Mouse (Mus musculus) urinary bladder, postnatal 4 days (tissue): ENCODE results near the gene Cwc25.
"Not testable (repeated sequence)": the region's sequence is repeated elsewhere in the genome, so short reads cannot be mapped to it uniquely, and the experiment has no call there.

Source experiments
- DNase-seq, 2 experiments: peaks; one replicate each; pipeline ENCODE4 v3.0.0; 2021 to 2022; ENCODE audit warnings: low spot score in 2 of 2

Cwc25 gene

DNA sequence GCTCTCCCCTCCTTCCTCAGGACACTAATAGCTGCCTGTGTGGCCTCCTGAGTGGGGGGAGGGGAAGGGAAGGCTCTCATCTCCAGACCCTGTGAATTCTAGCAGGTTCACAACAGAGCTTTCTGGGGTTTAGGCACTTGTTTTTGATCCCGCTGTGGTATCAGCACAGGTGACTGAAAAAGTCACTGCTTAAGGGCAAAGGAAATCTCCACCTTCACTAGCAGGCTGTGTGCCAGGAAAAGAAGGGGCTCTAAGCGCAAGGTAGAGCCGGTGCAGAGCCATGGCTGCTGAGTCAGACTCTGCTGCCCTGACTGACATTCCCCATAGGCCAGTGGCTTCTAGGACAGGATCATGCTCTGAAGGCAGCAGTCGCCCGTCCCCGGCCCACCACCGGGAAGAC is 37.6 kb downstream of the Cwc25 start:
- no peak for DNase-seq

GRCm38 (mm10) chr11:97728311-97728710 is 38.0 kb downstream of the Cwc25 start:
- no peak for DNase-seq

DNA sequence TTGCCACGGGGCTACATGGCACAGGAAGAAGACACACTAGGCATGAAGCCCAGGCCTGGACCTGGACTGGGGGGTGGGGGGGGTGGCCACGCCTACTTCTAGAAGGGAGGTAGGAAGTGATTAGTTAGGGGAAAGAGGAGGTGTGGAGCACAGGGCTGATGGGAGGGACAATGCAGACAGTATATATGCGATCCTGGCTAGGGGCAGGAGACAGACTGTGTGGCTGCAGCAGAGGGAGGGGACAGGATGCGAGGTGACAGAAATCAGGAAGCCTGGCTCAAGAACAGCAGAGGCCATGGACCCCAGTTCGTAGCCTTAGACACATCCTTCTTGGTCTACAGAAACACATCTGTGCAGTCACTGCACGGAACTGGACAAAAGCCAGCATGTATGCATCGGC is 42.6 kb downstream of the Cwc25 start:
- no peak for DNase-seq

DNA sequence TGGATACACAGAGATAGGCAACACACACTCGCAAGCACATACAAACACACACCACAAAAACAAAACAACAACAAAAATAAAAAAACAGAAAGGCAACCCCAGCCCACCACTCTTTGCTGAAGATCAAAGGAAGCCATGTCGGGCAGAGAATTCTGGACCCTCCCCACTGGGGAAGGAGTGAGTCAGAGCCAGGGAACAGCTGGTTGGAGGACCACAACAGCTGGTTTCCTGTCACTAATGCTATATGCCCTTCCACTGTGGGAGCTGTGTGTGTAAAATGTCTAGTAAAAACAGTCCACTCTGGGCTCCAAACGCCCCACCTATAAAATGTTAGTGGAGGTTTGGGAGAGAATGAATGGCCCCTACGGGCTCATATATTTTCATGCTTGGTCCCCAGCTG is 45.0 kb downstream of the Cwc25 start:
- DNase-seq = no peak

GRCm38 (mm10) chr11:97719041-97719440 is 47.3 kb downstream of the Cwc25 start:
- DNase-seq = no peak

DNA sequence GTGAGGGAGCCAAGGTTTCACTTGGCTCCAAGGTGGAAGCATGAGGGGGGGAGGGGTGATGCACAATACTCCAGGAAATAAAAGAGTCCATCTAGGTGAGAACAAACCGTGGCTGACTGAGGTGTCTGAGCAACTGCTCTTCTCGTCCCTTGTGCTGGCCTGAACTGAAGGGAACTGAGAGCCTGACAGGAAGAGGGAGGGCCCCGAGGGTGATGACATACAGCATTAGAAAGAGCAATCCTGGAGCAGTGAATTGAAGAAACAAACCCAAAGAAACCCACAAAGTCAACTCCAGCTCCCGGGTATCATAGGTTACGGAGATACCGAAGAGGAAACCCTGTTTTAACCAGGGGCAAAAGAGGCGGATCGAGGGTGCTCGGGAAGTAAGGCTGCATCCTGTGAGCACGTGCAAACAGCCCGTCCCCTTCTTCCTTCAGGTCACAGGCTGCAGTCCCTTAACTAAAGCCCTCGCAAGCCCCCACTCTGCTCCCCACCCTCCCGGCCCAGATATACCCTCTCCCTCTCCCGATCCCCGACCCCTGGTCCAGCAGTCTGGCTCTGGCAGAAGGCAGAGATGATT is 48.0 kb downstream of the Cwc25 start:
- DNase-seq = no peak

DNA sequence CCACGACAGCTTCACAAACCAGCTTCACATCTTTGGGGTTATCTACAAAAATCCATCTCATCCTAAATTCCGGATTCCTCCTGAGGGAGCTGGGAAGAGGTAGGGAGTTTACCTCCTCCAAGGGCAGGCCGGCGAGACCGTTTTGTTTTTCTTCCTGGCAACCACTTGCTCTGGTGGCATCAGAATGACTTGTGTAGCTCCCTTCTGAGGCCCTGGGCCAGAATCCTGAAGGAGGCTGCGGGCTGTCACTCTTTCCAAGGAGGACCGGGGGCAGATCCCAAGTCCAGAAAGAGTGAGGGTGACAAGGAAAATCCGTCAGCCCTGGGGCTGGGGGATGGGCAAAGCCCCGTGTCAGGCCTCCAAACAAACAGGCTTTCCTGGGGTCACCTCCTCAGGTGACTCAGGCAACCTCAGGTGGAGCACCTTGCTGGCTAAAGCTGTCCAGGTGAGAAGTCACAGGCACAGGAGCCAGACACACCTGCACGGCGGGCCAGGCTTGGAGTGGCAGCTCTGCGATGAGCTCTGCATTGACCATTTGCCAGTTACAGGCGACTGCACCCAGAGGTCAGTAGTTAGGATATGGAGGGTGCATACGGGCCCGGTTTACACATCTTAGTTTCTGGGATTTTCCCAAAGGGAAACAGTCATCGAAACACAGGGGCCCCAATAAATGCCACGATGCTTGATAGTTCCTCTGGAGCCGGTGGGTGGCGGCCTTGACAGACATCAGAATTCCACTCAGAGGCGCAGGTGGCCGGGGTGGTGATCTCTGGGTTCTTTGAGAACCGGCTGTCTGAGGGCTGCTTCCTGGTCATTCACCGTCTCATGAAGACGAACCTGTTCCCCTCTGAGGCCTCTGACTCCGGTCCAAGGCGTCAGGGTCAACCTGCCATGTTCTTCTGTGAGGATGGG is 48.7 kb downstream of the Cwc25 start:
- DNase-seq = no peak

GRCm38 (mm10) chr11:97716021-97716420 is 50.3 kb downstream of the Cwc25 start:
- no peak for DNase-seq

GRCm38 (mm10) chr11:97714784-97715760 is 51.3 kb downstream of the Cwc25 start:
- DNase-seq = no peak

DNA sequence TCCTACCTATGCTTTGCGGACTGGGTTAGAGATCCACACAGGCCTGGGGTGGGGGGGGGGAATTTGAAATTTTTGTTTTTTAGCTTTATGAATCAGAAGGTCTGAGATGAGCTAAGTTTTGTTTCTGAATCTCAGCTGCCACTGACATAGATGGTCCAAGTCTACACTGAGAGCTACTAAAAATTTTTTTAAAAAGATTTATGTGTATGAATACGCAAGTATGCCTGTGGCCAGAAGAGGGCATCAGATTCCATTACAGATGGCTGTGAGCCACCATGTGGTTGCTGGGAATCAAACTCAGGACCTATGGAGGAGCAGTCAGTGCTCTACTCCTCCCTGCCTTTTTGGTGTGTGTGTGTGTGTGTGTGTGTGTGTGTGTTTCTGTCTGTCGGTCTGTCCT is 52.0 kb downstream of the Cwc25 start:
- no peak for DNase-seq

GRCm38 (mm10) chr11:97713896-97714295 is 52.5 kb downstream of the Cwc25 start:
- DNase-seq = no peak

DNA sequence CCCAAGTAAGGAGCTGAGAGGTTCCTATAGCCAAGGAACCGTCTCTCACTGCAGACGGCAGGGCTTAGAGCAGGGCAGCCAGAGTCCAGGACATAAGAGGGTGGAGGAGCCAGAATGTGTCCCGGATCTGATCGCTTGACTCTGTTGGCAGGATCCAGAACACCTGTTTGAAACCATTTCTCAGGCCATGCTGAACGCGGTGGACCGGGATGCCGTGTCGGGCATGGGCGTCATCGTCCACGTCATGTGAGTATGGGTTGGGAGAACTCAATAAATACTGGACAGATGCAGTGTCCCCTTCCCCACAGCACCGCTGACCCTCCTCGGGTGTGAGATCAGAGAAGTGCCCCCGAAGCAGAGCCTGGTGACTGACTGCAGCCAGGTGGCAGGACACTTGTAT is 54.1 kb downstream of the Cwc25 start:
- no peak for DNase-seq

DNA sequence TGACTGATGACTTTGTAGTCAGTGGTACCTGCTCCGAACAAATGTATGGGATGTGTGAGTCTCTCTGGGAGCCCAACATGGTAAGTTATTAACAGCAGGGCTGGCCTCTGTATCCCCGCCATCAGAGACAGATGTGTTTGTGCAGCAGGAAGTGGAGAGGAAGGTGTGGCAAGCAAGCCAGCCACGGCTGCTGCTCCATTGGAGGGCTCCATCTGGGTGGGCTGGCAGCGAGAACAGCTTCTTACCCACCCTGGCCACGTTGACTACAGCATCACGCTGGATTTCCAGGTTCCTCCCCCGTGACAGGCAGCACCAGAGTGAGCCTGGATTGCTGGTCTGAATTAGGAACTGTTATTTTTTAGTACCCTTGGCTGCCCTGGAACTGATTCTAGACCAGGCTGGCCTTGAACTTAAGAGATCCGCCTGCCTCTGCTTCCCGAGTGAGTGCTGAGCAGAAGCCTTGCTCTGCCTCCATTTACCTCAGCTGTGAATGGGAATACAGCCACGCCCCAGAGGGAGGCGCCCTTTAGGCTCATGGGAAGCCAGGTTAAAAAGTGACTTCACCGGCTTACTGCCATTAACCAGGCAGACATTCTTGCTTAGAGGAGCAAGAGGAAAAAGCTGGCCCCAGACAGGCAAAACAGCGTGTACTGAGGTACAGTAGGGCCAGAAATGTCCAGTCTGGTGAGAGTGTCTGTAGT is 55.0 kb downstream of the Cwc25 start:
- no peak for DNase-seq

DNA sequence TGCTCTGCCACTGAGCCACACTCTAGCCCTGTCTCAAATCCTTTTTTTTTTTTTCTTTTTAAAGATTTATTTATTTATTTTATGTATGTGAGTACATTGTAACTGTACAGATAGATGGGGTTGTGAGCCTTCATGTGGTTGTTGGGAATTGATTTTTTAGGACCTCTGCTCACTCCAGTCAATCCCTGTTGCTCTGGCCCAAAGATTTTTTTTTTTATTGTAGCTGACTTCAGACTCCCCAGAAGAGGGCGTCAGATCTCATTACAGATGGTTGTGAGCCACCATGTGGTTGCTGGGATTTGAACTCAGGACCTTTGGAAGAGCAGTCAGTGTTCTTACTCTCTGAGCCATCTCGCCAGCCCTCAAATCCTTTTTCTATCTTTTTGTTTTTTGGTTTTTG is 56.3 kb downstream of the Cwc25 start:
- not testable (repeated sequence) for DNase-seq

DNA sequence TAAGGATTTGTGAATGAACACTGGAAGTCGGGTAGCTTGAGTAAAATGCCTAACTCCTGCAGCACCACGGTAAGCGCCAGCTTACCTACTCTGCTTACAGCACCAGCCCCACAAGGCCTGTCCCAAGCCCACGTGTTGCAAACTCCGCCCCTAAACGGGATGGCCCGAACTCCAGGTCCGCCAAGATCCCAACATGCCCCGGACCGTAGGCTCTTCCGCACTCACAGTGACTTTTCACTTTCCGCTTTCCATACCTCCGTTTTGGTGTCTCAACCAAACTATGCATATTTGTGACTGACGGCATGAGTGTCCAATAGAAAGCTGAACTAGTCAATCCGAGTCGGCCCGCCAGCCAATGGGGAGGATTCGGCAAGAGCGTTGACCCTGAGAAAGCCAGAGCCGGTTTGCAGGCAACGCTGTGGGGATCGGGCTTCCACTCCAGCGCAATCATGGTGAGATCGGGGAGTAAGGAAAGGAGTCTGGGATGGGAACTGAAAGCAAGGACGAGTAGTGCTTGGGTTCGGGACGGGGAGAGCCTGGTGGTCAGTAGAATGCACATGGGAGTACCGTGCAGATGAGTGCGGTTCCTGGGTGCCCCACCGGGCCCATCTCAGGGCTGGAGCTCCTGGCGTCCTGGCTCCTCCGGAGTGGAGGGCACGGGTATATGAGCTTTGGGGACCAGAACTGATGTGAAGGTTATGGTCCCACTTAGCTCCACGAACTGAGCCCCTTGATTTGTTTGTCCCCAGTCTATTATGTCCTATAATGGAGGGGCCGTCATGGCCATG is 63.1 kb downstream of the Cwc25 start, which contains the start of gene Psmb3:
Gene Psmb3, plus strand, starts transcription at position 361 of the 788 bp plus-strand sequence.
- peak; percentile 96 to 99 for DNase-seq

- DNase-seq = peak; percentile 83 to 90
Observed at GRCm38 (mm10) chr11:97702393-97702745, 64.0 kb downstream of the Cwc25 start.

GRCm38 (mm10) chr11:97701581-97702392 is 64.6 kb downstream of the Cwc25 start:
- no peak for DNase-seq

- DNase-seq = peak in 1 of 2 experiments; percentile 37
Observed at GRCm38 (mm10) chr11:97700746-97701580, 65.4 kb downstream of the Cwc25 start.
